Mouse (Mus musculus): ENCODE measurements around the gene Dmc1. TPM values are rescaled to one million over a fixed set of nuclear protein-coding genes. Genes with fewer than 3 reads are reported as not detected.

The Dmc1 gene
- polyA plus RNA-seq, 1 experiment from 2014 or later: 1.5 TPM

GRCm38 (mm10) chr15:79600176-79600575 is 4.7 kb downstream of the Dmc1 start:
- Histone ChIP-seq H3K27me3 (ENCODE audit: control insufficient read depth, insufficient read depth, low read length) (no peaks in the 10 kb centered on the region; the same call in 1 of the 2 replicates), H3K4me3 (ENCODE audit: low read depth, low read length) (no peak overlapping the region), H3K4me2 (ENCODE audit: low read depth, low read length) (no peak overlapping the region), H3K9me3 (replicated peaks; ENCODE audit: control insufficient read depth, low read length) (no peaks in the 10 kb centered on the region), H3K4me1 (ENCODE audit: control insufficient read depth, insufficient read depth, low read length) (no peaks in the 10 kb centered on the region), H3K9ac (replicated peaks; ENCODE audit: low read length) (no peak overlapping the region), H3K27ac (replicated peaks; ENCODE audit: low read depth, low read length) (no peak overlapping the region), H3K36me3 (replicated peaks; ENCODE audit: control insufficient read depth, insufficient read depth, low read depth, low read length) (no peaks in the 10 kb centered on the region)
- 88% methylated on average over 2 of the region's 2 CpGs for WGBS
- DNase-seq (ENCODE audit: low spot score) (no peak), ATAC-seq (replicated peaks; ENCODE audit: insufficient number of reproducible peaks, low FRiP score, low TSS enrichment, low read depth) (no peak)

GRCm38 (mm10) chr15:79598715-79599114 is 6.2 kb downstream of the Dmc1 start:
- H3K27me3 ChIP-seq (ENCODE audit: control insufficient read depth, insufficient read depth, low read length): no peaks in the 10 kb centered on the region
- 83% methylated on average over 1 of the region's 1 CpGs for WGBS
- H3K27ac ChIP-seq (replicated peaks; ENCODE audit: low read depth, low read length): no peak overlapping the region
- no peaks in the 10 kb centered on the region for H3K4me1 ChIP-seq (ENCODE audit: control insufficient read depth, insufficient read depth, low read length)
- no peaks in the 10 kb centered on the region for H3K9me3 ChIP-seq (replicated peaks; ENCODE audit: control insufficient read depth, low read length)
- ATAC-seq (replicated peaks; ENCODE audit: insufficient number of reproducible peaks, low FRiP score, low TSS enrichment, low read depth) (no peak), DNase-seq (ENCODE audit: low spot score) (no peak)
- no peak overlapping the region for H3K9ac ChIP-seq (replicated peaks; ENCODE audit: low read length)
- no peaks in the 10 kb centered on the region for H3K36me3 ChIP-seq (replicated peaks; ENCODE audit: control insufficient read depth, insufficient read depth, low read depth, low read length)
- no peak overlapping the region for H3K4me3 ChIP-seq (ENCODE audit: low read depth, low read length)
- H3K4me2 ChIP-seq (ENCODE audit: low read depth, low read length): no peak overlapping the region

- ATAC-seq (replicated peaks; ENCODE audit: insufficient number of reproducible peaks, low FRiP score, low TSS enrichment, low read depth): no peak
- 64% methylated on average over 1 of the region's 1 CpGs for WGBS
- no peaks in the 10 kb centered on the region for H3K36me3 ChIP-seq (replicated peaks; ENCODE audit: control insufficient read depth, insufficient read depth, low read depth, low read length)
- DNase-seq (ENCODE audit: low spot score): no peak
- no peak overlapping the region for H3K9ac ChIP-seq (replicated peaks; ENCODE audit: low read length)
- no peaks in the 10 kb centered on the region for H3K4me1 ChIP-seq (ENCODE audit: control insufficient read depth, insufficient read depth, low read length)
- H3K9me3 ChIP-seq (replicated peaks; ENCODE audit: control insufficient read depth, low read length): no peaks in the 10 kb centered on the region
- H3K27me3 ChIP-seq (ENCODE audit: control insufficient read depth, insufficient read depth, low read length): no peaks in the 10 kb centered on the region
- no peak overlapping the region for H3K4me3 ChIP-seq (ENCODE audit: low read depth, low read length)
- no peak overlapping the region for H3K4me2 ChIP-seq (ENCODE audit: low read depth, low read length)
- no peak overlapping the region for H3K27ac ChIP-seq (replicated peaks; ENCODE audit: low read depth, low read length)
Measured at GRCm38 (mm10) chr15:79581581-79581980, 23.3 kb downstream of the Dmc1 start.

- Histone ChIP-seq H3K9me3 (replicated peaks; ENCODE audit: control insufficient read depth, low read length) (no peaks in the 10 kb centered on the region), H3K4me3 (ENCODE audit: low read depth, low read length) (no peak overlapping the region), H3K4me1 (ENCODE audit: control insufficient read depth, insufficient read depth, low read length) (no peaks in the 10 kb centered on the region), H3K27ac (replicated peaks; ENCODE audit: low read depth, low read length) (no peak overlapping the region), H3K4me2 (ENCODE audit: low read depth, low read length) (no peak overlapping the region), H3K27me3 (ENCODE audit: control insufficient read depth, insufficient read depth, low read length) (no peaks in the 10 kb centered on the region), H3K9ac (replicated peaks; ENCODE audit: low read length) (no peak overlapping the region), H3K36me3 (replicated peaks; ENCODE audit: control insufficient read depth, insufficient read depth, low read depth, low read length) (no peaks in the 10 kb centered on the region)
- DNase-seq (ENCODE audit: low spot score) (no peak), ATAC-seq (replicated peaks; ENCODE audit: insufficient number of reproducible peaks, low FRiP score, low TSS enrichment, low read depth) (no peak)
- 76% methylated on average over 6 of the region's 6 CpGs for WGBS
Measured at GRCm38 (mm10) chr15:79577671-79578426, 27.1 kb downstream of the Dmc1 start.

- WGBS: 92% methylated on average over 2 of the region's 2 CpGs
- Histone ChIP-seq H3K27ac (replicated peaks; ENCODE audit: low read depth, low read length) (no peak overlapping the region), H3K4me2 (ENCODE audit: low read depth, low read length) (no peak overlapping the region), H3K36me3 (replicated peaks; ENCODE audit: control insufficient read depth, insufficient read depth, low read depth, low read length) (no peaks in the 10 kb centered on the region), H3K4me3 (ENCODE audit: low read depth, low read length) (no peak overlapping the region), H3K9me3 (replicated peaks; ENCODE audit: control insufficient read depth, low read length) (no peaks in the 10 kb centered on the region), H3K4me1 (ENCODE audit: control insufficient read depth, insufficient read depth, low read length) (no peaks in the 10 kb centered on the region), H3K9ac (replicated peaks; ENCODE audit: low read length) (no peak overlapping the region), H3K27me3 (ENCODE audit: control insufficient read depth, insufficient read depth, low read length) (no peaks in the 10 kb centered on the region)
- ATAC-seq (replicated peaks; ENCODE audit: insufficient number of reproducible peaks, low FRiP score, low TSS enrichment, low read depth) (no peak), DNase-seq (ENCODE audit: low spot score) (no peak)
Measured at GRCm38 (mm10) chr15:79576947-79577346, 28.0 kb downstream of the Dmc1 start.

GRCm38 (mm10) chr15:79575543-79576222 is 29.2 kb downstream of the Dmc1 start:
- no peak overlapping the region for H3K27ac ChIP-seq (replicated peaks; ENCODE audit: low read depth, low read length)
- no peak overlapping the region for H3K4me3 ChIP-seq (ENCODE audit: low read depth, low read length)
- DNase-seq (ENCODE audit: low spot score) (no peak), ATAC-seq (replicated peaks; ENCODE audit: insufficient number of reproducible peaks, low FRiP score, low TSS enrichment, low read depth) (no peak)
- no peak overlapping the region for H3K4me2 ChIP-seq (ENCODE audit: low read depth, low read length)
- no peaks in the 10 kb centered on the region for H3K27me3 ChIP-seq (ENCODE audit: control insufficient read depth, insufficient read depth, low read length)
- no peaks in the 10 kb centered on the region for H3K4me1 ChIP-seq (ENCODE audit: control insufficient read depth, insufficient read depth, low read length)
- no peak overlapping the region for H3K9ac ChIP-seq (replicated peaks; ENCODE audit: low read length)
- no peaks in the 10 kb centered on the region for H3K36me3 ChIP-seq (replicated peaks; ENCODE audit: control insufficient read depth, insufficient read depth, low read depth, low read length)
- WGBS: 64% methylated on average over 1 of the region's 1 CpGs
- H3K9me3 ChIP-seq (replicated peaks; ENCODE audit: control insufficient read depth, low read length): no peaks in the 10 kb centered on the region

GRCm38 (mm10) chr15:79562417-79562816 is 42.5 kb downstream of the Dmc1 start:
- H3K27ac ChIP-seq (replicated peaks; ENCODE audit: low read depth, low read length): no peak overlapping the region
- H3K36me3 ChIP-seq (replicated peaks; ENCODE audit: control insufficient read depth, insufficient read depth, low read depth, low read length): no peaks in the 10 kb centered on the region
- H3K9me3 ChIP-seq (replicated peaks; ENCODE audit: control insufficient read depth, low read length): no peaks in the 10 kb centered on the region
- H3K9ac ChIP-seq (replicated peaks; ENCODE audit: low read length): no peak overlapping the region
- H3K4me3 ChIP-seq (ENCODE audit: low read depth, low read length): no peak overlapping the region
- no peak overlapping the region for H3K4me2 ChIP-seq (ENCODE audit: low read depth, low read length)
- DNase-seq (ENCODE audit: low spot score) (no peak), ATAC-seq (replicated peaks; ENCODE audit: insufficient number of reproducible peaks, low FRiP score, low TSS enrichment, low read depth) (no peak)
- H3K27me3 ChIP-seq (ENCODE audit: control insufficient read depth, insufficient read depth, low read length): no peaks in the 10 kb centered on the region
- 86% methylated on average over 9 of the region's 9 CpGs for WGBS
- H3K4me1 ChIP-seq (ENCODE audit: control insufficient read depth, insufficient read depth, low read length): no peaks in the 10 kb centered on the region

- no peaks in the 10 kb centered on the region for H3K4me1 ChIP-seq (ENCODE audit: control insufficient read depth, insufficient read depth, low read length)
- H3K27me3 ChIP-seq (ENCODE audit: control insufficient read depth, insufficient read depth, low read length): no peaks in the 10 kb centered on the region
- no peaks in the 10 kb centered on the region for H3K9me3 ChIP-seq (replicated peaks; ENCODE audit: control insufficient read depth, low read length)
- no peak overlapping the region for H3K4me3 ChIP-seq (ENCODE audit: low read depth, low read length)
- WGBS: 78% methylated on average over 3 of the region's 3 CpGs
- no peak overlapping the region for H3K4me2 ChIP-seq (ENCODE audit: low read depth, low read length)
- no peaks in the 10 kb centered on the region for H3K36me3 ChIP-seq (replicated peaks; ENCODE audit: control insufficient read depth, insufficient read depth, low read depth, low read length)
- ATAC-seq (replicated peaks; ENCODE audit: insufficient number of reproducible peaks, low FRiP score, low TSS enrichment, low read depth): no peak
- no peak overlapping the region for H3K9ac ChIP-seq (replicated peaks; ENCODE audit: low read length)
- no peak overlapping the region for H3K27ac ChIP-seq (replicated peaks; ENCODE audit: low read depth, low read length)
- no peak for DNase-seq (ENCODE audit: low spot score)
Measured at GRCm38 (mm10) chr15:79559649-79560048, 45.3 kb downstream of the Dmc1 start.

Data from embryonic facial prominence, embryonic 11.5 days (tissue).